Mouse (Mus musculus): Measurements from ENCODE around the gene 2310030G06Rik. TPM values are rescaled to one million over a fixed set of nuclear protein-coding genes. Genes with fewer than 3 reads are reported as not detected.

Gene 2310030G06Rik
- polyA plus RNA-seq, 1 experiment from 2014 or later = 11.6 TPM

DNA sequence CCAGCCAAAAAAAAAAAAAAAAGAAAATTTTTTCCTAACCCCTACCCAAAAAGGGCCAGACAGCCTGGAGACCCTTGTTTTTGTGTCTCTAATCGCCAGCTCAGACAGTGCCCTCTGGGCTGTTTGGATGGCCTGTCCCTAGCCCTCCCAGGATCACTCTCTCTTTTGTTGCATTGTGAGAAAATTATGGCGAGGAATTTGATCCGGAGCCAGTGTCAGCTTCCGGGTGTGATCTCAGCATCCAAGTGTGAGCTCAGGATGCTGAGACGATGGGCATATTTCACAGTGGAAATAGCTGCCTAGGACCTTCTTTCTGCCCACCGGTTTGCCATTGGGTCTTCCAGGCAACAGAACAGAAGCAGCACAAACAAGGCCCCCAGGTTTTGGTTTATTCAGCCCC is 4.4 kb upstream of the 2310030G06Rik start:
- ATAC-seq = no peak

DNA sequence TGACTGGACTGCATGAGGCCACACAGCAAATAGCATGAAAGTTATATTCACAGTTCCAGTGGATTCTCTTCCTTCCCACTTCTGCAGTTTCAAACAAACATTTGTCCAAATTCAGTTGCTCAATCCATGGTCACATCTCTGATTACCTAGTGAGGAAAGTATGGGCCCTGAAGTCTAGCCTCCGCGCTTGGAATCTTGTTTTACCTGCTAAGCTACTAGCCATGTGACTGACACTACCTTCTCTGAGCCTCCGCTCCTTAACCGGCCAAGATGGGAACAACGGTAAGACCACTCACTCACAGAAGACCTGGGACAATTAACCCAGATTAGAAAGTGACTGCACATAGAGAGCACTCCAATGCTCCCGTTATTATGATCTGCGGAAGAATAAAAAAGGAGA is 530 bp downstream of the 2310030G06Rik start:
- 26% methylated on average over 7 of the region's 7 CpGs for WGBS (ENCODE audit: insufficient replicate concordance)
- no peaks in the 10 kb centered on the region for H3K9me3 ChIP-seq (ENCODE audit: low read length)
- TF ChIP-seq EP300 (IDR thresholded peaks at IDR 0.05; ENCODE audit: low read depth) (no peak), CTCF (IDR thresholded peaks at IDR 0.05; ENCODE audit: low read depth) (no peak)
- H3K4me2 ChIP-seq (ENCODE audit: low read depth, low read length) = peak overlapping the region; percentile 53
- H3K27me3 ChIP-seq (ENCODE audit: insufficient read depth, low read length) = no peaks in the 10 kb centered on the region
- H3K27ac ChIP-seq (ENCODE audit: low read depth) = peak overlapping the region; percentile 85
- H3K9ac ChIP-seq (replicated peaks) = peak overlapping the region; percentile 61
- peak; percentile 73 for ATAC-seq
- H3K36me3 ChIP-seq (replicated peaks; ENCODE audit: insufficient read depth, low read length) = no peaks in the 10 kb centered on the region; the same call in 1 of the 2 replicates
- H3K4me1 ChIP-seq (ENCODE audit: insufficient read depth) = no peaks in the 10 kb centered on the region
- DNase-seq = no peak
- peak overlapping the region; percentile 46 for H3K4me3 ChIP-seq (ENCODE audit: low read depth, low read length)

More for the DNA sequence above, 4.4 kb upstream of the 2310030G06Rik start:
- TF ChIP-seq CTCF (IDR thresholded peaks at IDR 0.05; ENCODE audit: low read depth) = no peak
- no peak for TF ChIP-seq EP300 (IDR thresholded peaks at IDR 0.05; ENCODE audit: low read depth)
- Histone ChIP-seq H3K4me3 (ENCODE audit: low read depth, low read length) (no peak overlapping the region), H3K9ac (replicated peaks) (no peak overlapping the region), H3K27ac (ENCODE audit: low read depth) (no peak overlapping the region), H3K4me2 (ENCODE audit: low read depth, low read length) (no peak overlapping the region), H3K4me1 (ENCODE audit: insufficient read depth) (no peaks in the 10 kb centered on the region), H3K27me3 (ENCODE audit: insufficient read depth, low read length) (no peaks in the 10 kb centered on the region), H3K36me3 (replicated peaks; ENCODE audit: insufficient read depth, low read length) (no peaks in the 10 kb centered on the region), H3K9me3 (ENCODE audit: low read length) (no peaks in the 10 kb centered on the region)
- 75% methylated on average over 6 of the region's 6 CpGs for WGBS (ENCODE audit: insufficient replicate concordance)
- no peak for DNase-seq

DNA sequence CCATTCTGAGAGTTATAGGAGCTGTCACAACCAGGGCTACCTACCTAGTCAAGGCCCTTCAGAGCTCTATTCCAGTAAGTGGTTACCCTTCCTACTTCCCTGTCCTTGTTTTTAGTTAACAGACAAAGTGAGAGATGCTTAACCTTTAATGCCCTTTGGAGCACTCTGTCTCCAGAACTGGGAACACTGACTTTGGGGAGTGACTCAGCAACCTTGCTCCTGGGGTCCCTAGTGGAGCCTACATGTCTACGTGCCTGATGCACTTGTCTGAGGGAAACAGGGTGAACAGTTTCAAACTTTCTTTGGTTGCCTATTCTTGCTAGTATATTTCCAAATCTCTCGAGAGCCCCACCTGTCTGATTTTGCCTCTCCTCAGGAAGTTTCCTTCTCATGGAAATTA is 3.6 kb downstream of the 2310030G06Rik start:
- H3K4me1 ChIP-seq (ENCODE audit: insufficient read depth) = peaks cover 2% of the 10 kb centered on the region
- H3K4me3 ChIP-seq (ENCODE audit: low read depth, low read length) = no peak overlapping the region
- TF ChIP-seq CTCF (IDR thresholded peaks at IDR 0.05; ENCODE audit: low read depth) (no peak), EP300 (IDR thresholded peaks at IDR 0.05; ENCODE audit: low read depth) (no peak)
- no peak overlapping the region for H3K27ac ChIP-seq (ENCODE audit: low read depth)
- WGBS (ENCODE audit: insufficient replicate concordance) = 57% methylated on average over 2 of the region's 2 CpGs
- DNase-seq (no peak), ATAC-seq (no peak)
- no peaks in the 10 kb centered on the region for H3K27me3 ChIP-seq (ENCODE audit: insufficient read depth, low read length)
- no peak overlapping the region for H3K4me2 ChIP-seq (ENCODE audit: low read depth, low read length)
- H3K9me3 ChIP-seq (ENCODE audit: low read length) = no peaks in the 10 kb centered on the region
- H3K9ac ChIP-seq (replicated peaks) = no peak overlapping the region
- H3K36me3 ChIP-seq (replicated peaks; ENCODE audit: insufficient read depth, low read length) = no peaks in the 10 kb centered on the region; the same call in 1 of the 2 replicates

DNA sequence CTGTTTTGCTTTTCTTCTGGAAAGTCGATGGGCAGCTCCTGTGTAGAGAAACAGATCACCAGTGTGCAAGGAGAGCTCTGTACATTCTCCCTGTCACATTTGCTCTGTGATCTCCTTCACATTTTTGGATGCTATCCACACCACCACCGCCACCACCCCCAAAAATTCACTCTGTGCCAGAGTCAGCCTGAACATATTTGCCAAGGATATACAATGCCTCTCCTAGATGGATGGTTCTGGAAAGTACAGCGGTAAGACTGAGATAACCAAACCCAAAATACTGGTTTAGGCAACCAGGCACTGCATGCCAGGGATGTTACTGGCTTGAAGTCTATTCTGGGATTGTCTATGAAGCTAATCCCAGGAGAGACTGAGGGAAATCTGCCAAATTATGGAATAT is 4.1 kb downstream of the 2310030G06Rik start:
- ATAC-seq (no peak), DNase-seq (no peak)
- no peak overlapping the region for H3K4me3 ChIP-seq (ENCODE audit: low read depth, low read length)
- no peaks in the 10 kb centered on the region for H3K27me3 ChIP-seq (ENCODE audit: insufficient read depth, low read length)
- no peak overlapping the region for H3K9ac ChIP-seq (replicated peaks)
- H3K36me3 ChIP-seq (replicated peaks; ENCODE audit: insufficient read depth, low read length) = no peaks in the 10 kb centered on the region; the same call in 1 of the 2 replicates
- peaks cover 2% of the 10 kb centered on the region for H3K4me1 ChIP-seq (ENCODE audit: insufficient read depth)
- H3K27ac ChIP-seq (ENCODE audit: low read depth) = no peak overlapping the region
- no peak overlapping the region for H3K4me2 ChIP-seq (ENCODE audit: low read depth, low read length)
- TF ChIP-seq CTCF (IDR thresholded peaks at IDR 0.05; ENCODE audit: low read depth) = no peak
- TF ChIP-seq EP300 (IDR thresholded peaks at IDR 0.05; ENCODE audit: low read depth) = no peak
- H3K9me3 ChIP-seq (ENCODE audit: low read length) = no peaks in the 10 kb centered on the region
- 85% methylated on average over 3 of the region's 3 CpGs for WGBS (ENCODE audit: insufficient replicate concordance)

DNA sequence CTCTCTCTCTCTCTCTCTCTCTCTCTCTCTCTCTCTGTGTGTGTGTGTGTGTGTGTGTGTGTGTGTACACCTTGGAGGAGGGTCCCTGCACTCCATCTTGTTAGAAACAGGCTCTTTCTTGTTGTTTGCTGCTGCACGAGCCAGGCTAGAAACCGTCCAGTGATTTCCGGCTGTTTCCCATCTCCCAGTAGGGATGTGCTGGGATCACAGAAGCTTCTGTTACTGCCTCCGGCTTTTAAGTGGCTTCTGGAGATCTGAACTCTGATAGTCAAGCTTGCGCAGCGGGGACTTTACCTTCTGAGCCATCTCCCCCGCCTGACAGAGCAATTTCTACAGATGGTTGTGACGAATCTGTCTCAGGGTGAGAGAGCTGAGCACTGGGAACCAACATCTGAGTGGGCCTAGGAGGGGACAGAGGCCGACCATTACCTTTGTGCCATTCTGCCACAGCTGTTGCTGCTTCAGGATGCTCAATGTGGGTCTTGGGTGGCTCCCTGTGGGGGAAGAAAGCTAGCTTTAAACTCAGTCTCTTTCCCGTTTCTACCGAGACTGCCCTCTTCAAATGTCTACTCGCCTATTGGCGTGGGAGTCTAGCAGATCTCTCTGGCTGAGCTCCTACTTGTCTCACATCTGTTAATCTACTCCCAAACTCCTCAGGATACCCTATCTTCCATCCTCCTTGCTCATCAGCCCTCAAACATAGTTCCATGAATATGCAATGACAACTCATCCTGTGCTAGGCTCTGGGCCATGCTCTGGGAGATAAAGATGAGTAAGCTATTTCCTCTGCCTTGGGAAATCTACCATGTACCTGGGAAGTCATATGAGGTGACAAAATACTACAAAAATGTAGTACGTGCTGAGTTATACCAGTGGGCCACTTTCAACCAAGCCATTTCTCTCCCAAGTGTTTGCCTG is 5.2 kb downstream of the 2310030G06Rik start:
- H3K27me3 ChIP-seq (ENCODE audit: insufficient read depth, low read length) = no peaks in the 10 kb centered on the region
- H3K4me1 ChIP-seq (ENCODE audit: insufficient read depth) = peaks cover 2% of the 10 kb centered on the region
- 84% methylated on average over 14 of the region's 14 CpGs for WGBS (ENCODE audit: insufficient replicate concordance)
- no peak overlapping the region for H3K4me2 ChIP-seq (ENCODE audit: low read depth, low read length)
- TF ChIP-seq CTCF (IDR thresholded peaks at IDR 0.05; ENCODE audit: low read depth) (no peak), EP300 (IDR thresholded peaks at IDR 0.05; ENCODE audit: low read depth) (no peak)
- no peak for DNase-seq
- H3K9me3 ChIP-seq (ENCODE audit: low read length) = no peaks in the 10 kb centered on the region
- no peaks in the 10 kb centered on the region; the same call in 1 of the 2 replicates for H3K36me3 ChIP-seq (replicated peaks; ENCODE audit: insufficient read depth, low read length)
- no peak overlapping the region for H3K9ac ChIP-seq (replicated peaks)
- no peak overlapping the region for H3K4me3 ChIP-seq (ENCODE audit: low read depth, low read length)
- ATAC-seq = no peak
- no peak overlapping the region for H3K27ac ChIP-seq (ENCODE audit: low read depth)
